Mouse (Mus musculus): ENCODE measurements around the gene 4930404H24Rik. TPM values are rescaled to one million over a fixed set of nuclear protein-coding genes. Genes with fewer than 3 reads are reported as not detected.
A peak's percentile ranks its signal among the peaks of the same experiment; 100 is the strongest.

Gene 4930404H24Rik
- polyA plus RNA-seq, 1 experiment from 2014 or later = not detected

DNA sequence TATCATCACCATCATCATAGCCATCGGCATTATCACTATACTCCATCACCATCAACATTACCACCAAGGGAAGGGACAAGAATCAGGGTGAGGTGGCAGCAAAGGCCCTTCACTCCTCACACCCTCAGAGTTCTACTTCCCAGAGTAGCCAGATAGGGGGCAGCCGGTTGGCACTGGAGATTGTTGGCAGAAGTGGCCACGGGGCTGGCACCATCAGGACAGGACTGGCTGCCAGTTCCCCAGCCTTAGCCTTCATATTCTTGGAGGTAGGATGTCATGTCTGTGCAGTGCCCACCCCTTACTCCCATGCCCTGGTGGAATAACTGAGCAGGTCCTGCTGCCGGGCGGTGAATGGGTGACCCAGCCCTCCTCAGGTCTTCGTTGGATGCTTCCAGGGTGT is 23.0 kb downstream of the 4930404H24Rik start:
- H3K4me2 ChIP-seq = no peak overlapping the region
- H3K9ac ChIP-seq = 0 out of 2 replicates have a peak overlapping the region, but pooled peaks have one; percentile 7
- peaks cover 49% of the 10 kb centered on the region for H3K4me1 ChIP-seq
- H3K27me3 ChIP-seq = peaks cover 11% of the 10 kb centered on the region; the same call in 1 of the 2 replicates
- no peak for ATAC-seq (ENCODE audit: low FRiP score)
- H3K27ac ChIP-seq = no peak overlapping the region
- H3K36me3 ChIP-seq (replicated peaks) = no peaks in the 10 kb centered on the region
- WGBS = 89% methylated on average over 6 of the region's 6 CpGs
- H3K9me3 ChIP-seq = no peaks in the 10 kb centered on the region
- H3K4me3 ChIP-seq (replicated peaks) = no peak overlapping the region

DNA sequence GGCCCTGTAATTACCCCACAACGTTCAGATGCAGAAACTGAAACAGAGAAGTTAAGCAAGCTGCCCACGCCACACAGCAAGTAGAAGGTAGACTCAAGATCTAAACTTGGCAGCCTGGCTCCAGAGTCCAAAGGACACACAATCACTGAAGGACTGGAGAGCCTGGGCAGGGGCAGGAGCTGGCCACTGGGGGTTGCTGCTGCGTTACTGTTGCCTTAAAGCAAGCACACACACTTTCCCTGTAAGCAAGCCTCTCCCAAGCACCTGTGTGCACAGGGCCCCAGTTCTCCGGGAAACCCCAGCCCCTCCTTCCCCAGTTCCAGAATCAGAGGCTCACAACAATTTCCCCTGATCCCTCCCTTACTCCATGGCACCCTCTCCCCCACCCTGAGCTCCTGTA is 24.4 kb downstream of the 4930404H24Rik start:
- Histone ChIP-seq H3K4me1 (peaks cover 42% of the 10 kb centered on the region), H3K36me3 (replicated peaks) (no peaks in the 10 kb centered on the region), H3K27ac (no peak overlapping the region), H3K4me2 (no peak overlapping the region), H3K4me3 (replicated peaks) (no peak overlapping the region), H3K9ac (no peak overlapping the region), H3K9me3 (no peaks in the 10 kb centered on the region), H3K27me3 (peaks cover 15% of the 10 kb centered on the region; the same call in 1 of the 2 replicates)
- 54% methylated on average over 4 of the region's 4 CpGs for WGBS
- ATAC-seq (ENCODE audit: low FRiP score) = no peak

DNA sequence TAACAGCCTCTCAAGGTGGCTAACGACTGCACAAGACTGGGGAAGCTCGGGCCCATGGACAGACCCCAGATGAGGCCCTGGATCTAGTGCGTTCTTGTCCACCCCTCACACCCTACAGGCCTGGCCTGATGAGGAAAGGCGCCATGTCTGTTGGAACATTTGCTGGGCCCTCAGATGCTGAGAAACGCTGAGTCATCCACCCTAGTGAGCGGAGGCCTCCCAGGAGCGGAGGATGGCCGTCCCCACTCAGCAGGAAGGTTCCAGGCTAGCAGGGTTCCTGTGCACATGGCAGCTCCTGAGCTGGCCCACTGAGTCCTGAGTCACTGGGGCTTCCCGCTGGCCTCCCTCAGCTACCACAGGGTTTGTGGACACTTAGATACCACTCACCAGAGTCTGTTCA is 27.5 kb downstream of the 4930404H24Rik start:
- no peak overlapping the region for H3K4me3 ChIP-seq (replicated peaks)
- WGBS = 73% methylated on average over 9 of the region's 9 CpGs
- no peak for ATAC-seq (ENCODE audit: low FRiP score)
- no peaks in the 10 kb centered on the region for H3K36me3 ChIP-seq (replicated peaks)
- no peak overlapping the region for H3K4me2 ChIP-seq
- H3K4me1 ChIP-seq = peaks cover 57% of the 10 kb centered on the region
- no peaks in the 10 kb centered on the region for H3K9me3 ChIP-seq
- H3K9ac ChIP-seq = no peak overlapping the region
- H3K27me3 ChIP-seq = peaks cover 8% of the 10 kb centered on the region; the same call in 1 of the 2 replicates
- H3K27ac ChIP-seq = no peak overlapping the region

DNA sequence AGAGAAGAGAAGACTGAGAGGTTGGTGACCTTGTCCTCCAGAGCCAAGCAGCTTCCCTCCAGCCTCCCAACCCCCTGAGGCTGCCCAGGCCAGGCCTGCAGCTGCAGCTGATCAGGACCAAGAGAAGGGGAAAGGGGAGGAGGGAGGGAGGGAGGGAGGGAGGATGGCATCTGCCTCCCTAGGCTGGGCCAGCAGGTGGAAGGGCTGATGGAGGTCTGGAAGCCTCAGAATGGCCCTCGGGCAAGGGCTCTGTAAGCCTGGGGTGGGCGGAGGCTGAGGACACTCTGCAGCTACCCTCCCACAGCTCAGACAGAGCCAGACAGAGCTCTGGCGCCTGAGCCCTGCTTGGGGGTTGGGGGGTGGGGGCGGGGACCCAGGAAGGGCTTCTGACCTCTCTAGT is 29.7 kb downstream of the 4930404H24Rik start:
- ATAC-seq (ENCODE audit: low FRiP score) = peak; percentile 49; the same call in 1 of the 2 replicates
- Histone ChIP-seq H3K27ac (peak overlapping the region; percentile 42), H3K4me3 (replicated peaks) (no peak overlapping the region), H3K9ac (0 out of 2 replicates have a peak overlapping the region, but pooled peaks have one; percentile 14), H3K9me3 (no peaks in the 10 kb centered on the region), H3K36me3 (replicated peaks) (no peaks in the 10 kb centered on the region), H3K4me1 (peaks cover 66% of the 10 kb centered on the region), H3K4me2 (no peak overlapping the region), H3K27me3 (peaks cover 15% of the 10 kb centered on the region)
- 14% methylated on average over 4 of the region's 4 CpGs for WGBS

DNA sequence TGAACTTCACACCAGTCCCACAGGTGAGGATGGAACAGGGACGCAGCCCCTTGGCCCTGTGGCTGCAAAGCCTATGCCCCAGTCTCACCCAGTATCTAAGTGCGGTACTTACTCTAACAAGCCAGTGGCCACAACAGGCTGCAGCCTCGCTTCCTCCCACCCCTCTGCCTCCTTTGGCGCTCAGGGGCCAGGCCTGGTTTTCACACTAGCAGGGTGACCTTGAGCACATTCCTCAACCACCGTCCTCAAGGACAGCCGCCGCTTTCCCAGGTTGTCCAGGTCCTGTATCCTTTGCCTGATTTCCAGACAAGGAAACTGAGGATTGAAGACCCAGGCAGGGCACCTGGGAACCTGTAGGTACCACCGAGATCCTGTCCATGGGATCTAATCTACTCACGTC is 30.6 kb downstream of the 4930404H24Rik start:
- H3K4me3 ChIP-seq (replicated peaks) = no peak overlapping the region
- H3K4me1 ChIP-seq = peaks cover 72% of the 10 kb centered on the region
- H3K27ac ChIP-seq = no peak overlapping the region
- H3K9ac ChIP-seq = no peak overlapping the region
- H3K36me3 ChIP-seq (replicated peaks) = no peaks in the 10 kb centered on the region
- peaks cover 21% of the 10 kb centered on the region for H3K27me3 ChIP-seq
- ATAC-seq (ENCODE audit: low FRiP score) = no peak
- 73% methylated on average over 9 of the region's 9 CpGs for WGBS
- H3K9me3 ChIP-seq = no peaks in the 10 kb centered on the region
- no peak overlapping the region for H3K4me2 ChIP-seq

DNA sequence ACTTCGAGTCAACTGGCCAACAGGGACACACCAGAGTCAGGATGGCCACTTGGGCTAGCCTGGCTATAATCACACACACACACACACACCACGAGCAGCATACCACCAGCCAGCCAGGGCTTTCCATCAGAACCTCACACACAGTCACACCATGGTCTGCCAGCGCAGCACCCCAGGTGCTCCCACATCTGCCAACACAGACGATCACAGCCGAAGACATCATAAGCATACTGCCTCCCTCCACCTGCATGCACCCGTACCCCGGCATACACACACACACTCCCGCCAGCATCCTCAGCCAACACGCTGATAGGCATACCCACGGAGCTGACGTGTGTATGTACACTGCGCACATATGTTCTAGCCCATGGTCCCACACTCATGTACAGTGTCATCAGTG is 31.1 kb downstream of the 4930404H24Rik start:
- Histone ChIP-seq H3K27ac (no peak overlapping the region), H3K36me3 (replicated peaks) (no peaks in the 10 kb centered on the region), H3K9me3 (no peaks in the 10 kb centered on the region), H3K4me3 (replicated peaks) (no peak overlapping the region), H3K9ac (no peak overlapping the region), H3K4me1 (peaks cover 75% of the 10 kb centered on the region), H3K4me2 (no peak overlapping the region), H3K27me3 (peaks cover 21% of the 10 kb centered on the region)
- no peak for ATAC-seq (ENCODE audit: low FRiP score)
- WGBS = 87% methylated on average over 12 of the region's 12 CpGs

DNA sequence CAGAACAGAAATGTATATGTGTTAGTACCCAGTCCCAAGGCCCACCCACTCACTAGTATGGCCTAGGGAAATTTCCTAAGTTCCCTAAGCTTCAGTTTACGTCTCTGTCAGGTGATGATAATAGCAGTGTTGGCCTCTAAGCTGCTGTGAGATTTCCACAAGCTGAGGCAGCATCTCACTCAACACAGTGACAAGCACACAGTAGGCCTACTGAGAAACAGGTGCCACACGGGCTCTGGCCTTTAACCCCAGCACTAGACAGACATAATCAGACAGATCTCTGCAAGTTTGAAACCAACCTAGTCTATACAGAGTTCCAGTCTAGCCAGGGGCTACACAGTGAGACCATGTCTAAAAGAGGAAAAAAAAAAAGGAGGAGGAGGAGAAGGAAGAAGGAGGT is 32.1 kb downstream of the 4930404H24Rik start:
- Histone ChIP-seq H3K9me3 (no peaks in the 10 kb centered on the region), H3K4me2 (no peak overlapping the region), H3K9ac (no peak overlapping the region), H3K4me3 (replicated peaks) (no peak overlapping the region), H3K27ac (no peak overlapping the region), H3K36me3 (replicated peaks) (no peaks in the 10 kb centered on the region), H3K4me1 (peaks cover 78% of the 10 kb centered on the region), H3K27me3 (peaks cover 21% of the 10 kb centered on the region)
- ATAC-seq (ENCODE audit: low FRiP score) = no peak
- WGBS = 58% methylated on average over 2 of the region's 2 CpGs

DNA sequence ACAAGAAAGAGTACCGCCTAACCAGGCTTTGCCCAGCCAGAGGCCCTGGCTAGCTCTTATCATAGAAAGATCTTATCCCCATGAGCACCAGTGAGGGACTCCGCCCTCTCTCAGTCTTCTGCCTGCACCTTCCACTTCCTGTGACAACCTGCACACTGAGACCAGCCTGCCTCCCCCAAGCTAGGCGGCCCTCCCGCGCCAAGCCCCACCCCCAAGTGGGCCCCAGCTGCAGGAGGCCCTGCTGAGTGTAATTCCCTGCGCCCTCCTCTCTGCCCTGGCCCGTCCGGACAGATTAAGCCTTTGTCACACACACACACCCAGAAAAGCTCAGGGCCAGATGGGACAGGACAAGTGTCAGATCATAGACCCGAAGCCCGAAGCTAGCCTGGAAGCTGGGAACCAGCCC is 33.3 kb downstream of the 4930404H24Rik start:
- 9% methylated on average over 10 of the region's 10 CpGs for WGBS
- Histone ChIP-seq H3K36me3 (replicated peaks) (no peaks in the 10 kb centered on the region), H3K4me3 (replicated peaks) (no peak overlapping the region), H3K4me2 (no peak overlapping the region), H3K9me3 (no peaks in the 10 kb centered on the region), H3K27me3 (peaks cover 28% of the 10 kb centered on the region), H3K27ac (peak overlapping the region; percentile 51; the same call in 1 of the 2 replicates), H3K4me1 (peaks cover 79% of the 10 kb centered on the region), H3K9ac (no peak overlapping the region; the same call in 1 of the 2 replicates)
- ATAC-seq (ENCODE audit: low FRiP score) = no peak

DNA sequence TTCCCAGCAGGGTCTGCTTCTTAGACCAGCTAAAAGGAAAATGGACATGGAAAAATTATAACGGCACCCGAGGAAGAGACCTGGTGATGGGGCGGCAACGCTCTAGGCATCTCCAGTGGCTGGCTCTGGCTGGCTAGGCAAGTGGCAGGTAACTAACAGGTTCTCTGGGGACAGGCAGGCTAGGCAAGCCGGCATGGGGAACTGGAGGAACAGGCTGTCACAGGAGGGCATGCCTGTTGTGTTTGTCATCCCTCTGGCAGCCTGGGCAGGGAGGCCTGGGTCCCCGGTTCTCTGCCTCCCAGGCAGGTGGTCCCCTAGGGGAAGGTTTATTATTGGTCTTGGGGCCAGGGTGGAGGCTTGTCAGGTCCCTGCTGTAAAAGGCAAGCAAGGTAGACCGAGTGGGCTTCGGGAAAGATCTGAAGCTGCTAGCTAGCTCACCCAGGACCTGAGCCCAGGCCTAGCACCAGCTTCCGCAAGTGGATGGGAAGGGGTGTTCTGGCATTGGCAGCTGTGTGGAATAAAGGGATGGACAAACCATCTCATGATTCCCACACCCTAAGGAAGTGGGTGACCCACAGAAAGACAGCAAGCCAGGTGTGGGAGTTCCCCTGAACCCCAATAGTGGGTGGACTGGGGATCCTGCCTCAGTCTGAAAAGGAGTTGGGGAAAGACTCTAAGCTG is 34.4 kb downstream of the 4930404H24Rik start:
- Histone ChIP-seq H3K9ac (peak overlapping the region; percentile 88; the same call in 1 of the 2 replicates), H3K9me3 (no peaks in the 10 kb centered on the region), H3K4me2 (peak overlapping the region; percentile 98), H3K36me3 (replicated peaks) (no peaks in the 10 kb centered on the region), H3K27me3 (peaks cover 35% of the 10 kb centered on the region), H3K4me3 (replicated peaks) (no peak overlapping the region; the same call in 1 of the 2 replicates), H3K4me1 (peaks cover 74% of the 10 kb centered on the region), H3K27ac (peak overlapping the region; percentile 93)
- 51% methylated on average over 9 of the region's 9 CpGs for WGBS
- ATAC-seq (ENCODE audit: low FRiP score) = no peak

DNA sequence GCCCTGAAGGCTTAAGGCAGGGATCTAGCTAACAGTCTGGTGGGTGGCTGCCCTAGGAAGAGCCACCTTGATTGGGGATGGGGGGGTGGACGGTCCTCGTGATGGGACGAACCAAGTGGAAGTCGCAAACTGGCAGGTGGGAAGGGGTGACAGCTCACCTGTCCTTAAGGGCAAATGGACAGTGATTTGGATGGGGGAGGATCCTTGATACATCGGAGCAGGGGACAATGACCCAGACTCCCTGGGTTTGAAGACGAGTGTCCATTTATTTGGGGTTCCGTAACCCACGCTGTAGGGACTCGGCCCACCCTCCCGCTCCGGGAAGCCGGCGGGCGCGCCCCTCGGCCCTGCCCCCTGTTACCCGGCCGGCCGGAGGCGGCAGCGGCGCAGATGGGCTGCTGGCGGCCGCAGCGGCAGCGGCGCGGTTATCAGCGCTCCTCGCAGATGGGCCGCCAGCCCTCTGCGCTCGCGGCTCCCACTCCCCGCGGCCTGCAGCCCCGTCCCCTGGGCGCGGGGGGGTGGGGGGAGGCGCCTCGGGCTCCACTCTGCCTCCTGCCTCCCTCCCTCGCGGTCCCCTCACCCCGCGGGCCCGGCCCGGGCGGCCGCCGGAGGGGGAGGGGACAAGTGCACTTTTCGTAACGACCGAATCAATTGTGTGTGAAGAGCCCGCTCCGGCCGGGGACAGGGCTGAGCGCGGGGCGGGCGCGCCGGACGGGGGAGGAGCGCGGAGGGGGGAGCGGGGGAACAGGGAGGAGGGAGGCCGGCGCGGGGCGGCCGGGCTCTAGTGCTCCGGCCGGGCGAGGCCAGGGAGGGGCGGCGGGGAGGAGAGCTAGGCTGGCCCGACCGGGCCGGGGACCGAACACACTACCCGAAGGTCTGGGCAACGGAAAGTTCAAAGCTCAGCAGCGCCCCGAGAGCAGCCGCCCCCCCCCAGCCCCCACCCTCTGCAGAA is 35.3 kb downstream of the 4930404H24Rik start:
- peak; percentile 61 for ATAC-seq (ENCODE audit: low FRiP score)
- Histone ChIP-seq H3K4me3 (replicated peaks) (peak overlapping the region; percentile 76), H3K27me3 (peaks cover 36% of the 10 kb centered on the region), H3K9ac (peak overlapping the region; percentile 88), H3K4me1 (peaks cover 65% of the 10 kb centered on the region), H3K36me3 (replicated peaks) (no peaks in the 10 kb centered on the region), H3K4me2 (peak overlapping the region; percentile 98), H3K27ac (peak overlapping the region; percentile 93), H3K9me3 (no peaks in the 10 kb centered on the region)
- WGBS = under 1% methylated on average over 64 of the region's 85 CpGs

DNA sequence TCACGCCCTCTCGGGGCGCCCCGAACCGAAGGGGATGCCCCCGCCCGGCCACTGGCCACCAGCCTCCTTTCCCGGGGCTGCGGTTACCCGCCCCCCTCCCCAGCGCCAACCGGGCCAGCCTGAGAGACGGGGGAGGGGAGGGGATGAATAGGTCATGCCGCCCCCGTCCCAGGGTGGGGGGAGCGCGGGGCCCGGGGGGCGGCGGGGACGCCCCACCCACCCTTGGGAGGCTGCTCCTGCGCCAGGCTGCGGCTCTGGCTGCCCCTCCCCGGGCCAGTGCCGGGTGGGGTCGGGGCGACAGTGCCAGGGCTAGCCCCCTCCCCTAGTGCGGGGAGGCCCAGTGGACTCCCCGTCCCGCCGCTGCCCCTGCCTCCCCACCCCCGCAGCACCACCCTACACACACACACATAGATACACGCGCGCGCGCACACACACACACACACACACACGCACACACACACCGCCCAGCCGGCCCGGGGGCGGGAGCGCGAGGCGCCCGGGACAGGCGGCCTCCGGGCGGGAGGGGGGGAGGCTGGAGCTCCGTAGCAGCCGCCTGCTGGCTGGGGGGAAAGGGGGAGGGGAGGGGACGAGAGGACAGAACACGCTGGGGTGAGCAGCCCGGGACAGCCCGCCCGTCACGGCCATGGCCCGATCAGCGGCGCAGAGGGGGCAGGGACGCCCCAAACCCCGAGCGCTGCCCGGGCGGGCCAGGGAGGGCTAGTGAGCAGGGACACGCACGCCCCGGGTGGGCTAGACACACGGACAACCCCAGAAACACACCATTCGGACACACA is 36.2 kb downstream of the 4930404H24Rik start:
- Histone ChIP-seq H3K9me3 (no peaks in the 10 kb centered on the region), H3K4me2 (peak overlapping the region; percentile 98), H3K4me1 (peaks cover 56% of the 10 kb centered on the region), H3K27me3 (peaks cover 33% of the 10 kb centered on the region), H3K4me3 (replicated peaks) (peak overlapping the region; percentile 76), H3K9ac (peak overlapping the region; percentile 88), H3K36me3 (replicated peaks) (no peaks in the 10 kb centered on the region), H3K27ac (peak overlapping the region; percentile 93)
- WGBS = 3% methylated on average over 12 of the region's 70 CpGs
- ATAC-seq (ENCODE audit: low FRiP score) = peak; percentile 40

Data from forebrain, embryonic 12.5 days (tissue).